Mouse (Mus musculus) intestine, embryonic 14.5 days (tissue): ENCODE results near the gene Apoa1. TPM values are rescaled to one million over a fixed set of nuclear protein-coding genes. Genes with fewer than 3 reads are reported as not detected.
A peak's percentile ranks its signal among the peaks of the same experiment; 100 is the strongest.

Experiments used
- ATAC-seq: fragments of 200-750 bp; cut with Nextera tagmentation; replicated peaks from 2 replicates; pipeline ENCODE4 v1.8.0; 2017; ENCODE audit warnings: low read depth, moderate number of reproducible peaks, moderate TSS enrichment, moderate library complexity; ENCODE audit not compliant: low FRiP score, low TSS enrichment
- DNase-seq: peaks from one replicate; pipeline ENCODE4 v3.0.0-alpha.2; 2018; ENCODE audit warnings: low spot score
- H3K27ac ChIP-seq: fragments of 300-500 bp; sonication (generic); 2 replicates; pipeline ENCODE4 v1.5.1; 2014; ENCODE audit warnings: low read depth, mild to moderate bottlenecking, control low read depth
- H3K27me3 ChIP-seq: fragments of 300-500 bp; sonication (generic); replicated peaks from 2 replicates; pipeline ENCODE4 v1.6.1; 2014; ENCODE audit warnings: low read length, control low read depth; ENCODE audit not compliant: control insufficient read depth, insufficient read depth
- H3K36me3 ChIP-seq: fragments of 300-500 bp; sonication (generic); 2 replicates; pipeline ENCODE4 v1.6.1; 2014; ENCODE audit warnings: low read length, control low read depth; ENCODE audit not compliant: control insufficient read depth, insufficient read depth
- H3K4me1 ChIP-seq: fragments of 300-500 bp; sonication (generic); replicated peaks from 2 replicates; pipeline ENCODE4 v1.6.1; 2014; ENCODE audit warnings: low read length, control low read depth, mixed read lengths; ENCODE audit not compliant: control insufficient read depth, insufficient read depth
- H3K4me2 ChIP-seq: fragments of 300-500 bp; sonication (generic); 2 replicates; pipeline ENCODE4 v1.6.1; 2014; ENCODE audit warnings: low read length
- H3K4me3 ChIP-seq: fragments of 300-500 bp; sonication (generic); 2 replicates; pipeline ENCODE4 v1.5.1; 2014; ENCODE audit warnings: low read depth, low read length, control low read depth, mixed read lengths
- H3K9ac ChIP-seq: fragments of 300-500 bp; sonication (generic); 2 replicates; pipeline ENCODE4 v1.6.1; 2014; ENCODE audit warnings: mild to moderate bottlenecking, low read length
- H3K9me3 ChIP-seq: fragments of 300-500 bp; sonication (generic); 2 replicates; pipeline ENCODE4 v1.6.1; 2016; ENCODE audit warnings: low read length, control low read depth; ENCODE audit not compliant: control insufficient read depth
- WGBS: fragments of 180-500 bp; shearing (Covaris S2); extraction: QIAGEN DNeasy Blood & Tissue Kit; methylation state at CpG from one replicate; pipeline ENCODE4 v1.1.7; 2014; 5-methylcytosine and 5-hydroxymethylcytosine counted together
- polyA plus RNA-seq: library from polyadenylated mRNA; unstranded; fragments of >200 nt; fragmentation: Nextera tagmentation; extraction: Ambion mirVana; gene quantifications from 2 replicates; pipeline ENCODE4 v1.2.1, GENCODE M21; 2014

Gene Apoa1
- polyA plus RNA-seq = 204 and 281 TPM in 2 replicates

- Histone ChIP-seq H3K4me2 (peak within 1 kb of the TSS; percentile 89; the same call in 1 of the 2 replicates), H3K9ac (no peak within 1 kb of the TSS), H3K36me3 (0 out of 2 replicates have a peak, but pooled peaks cover 5% of the 10 kb centered on the region), H3K27ac (no peak within 1 kb of the TSS), H3K4me3 (no peak within 1 kb of the TSS), H3K4me1 (0 out of 2 replicates have a peak, but pooled peaks cover 7% of the 10 kb centered on the region), H3K9me3 (no peaks in the 10 kb centered on the region), H3K27me3 (no peaks in the 10 kb centered on the region)
- 41% methylated on average over 9 of the region's 9 CpGs for WGBS
- ATAC-seq (no peak), DNase-seq (no peak)
These were observed at the start of gene Apoa1 for GRCm38 (mm10) chr9:46228491-46228890. Gene Apoa1 (plus strand): TSS chr9:46228580.

- DNase-seq (no peak), ATAC-seq (no peak)
- Histone ChIP-seq H3K4me1 (peaks cover 26% of the 10 kb centered on the region), H3K27ac (no peak overlapping the region), H3K9me3 (no peaks in the 10 kb centered on the region), H3K4me3 (no peak overlapping the region), H3K27me3 (no peaks in the 10 kb centered on the region), H3K9ac (no peak overlapping the region), H3K4me2 (no peak overlapping the region), H3K36me3 (peaks cover 14% of the 10 kb centered on the region)
- WGBS = 78% methylated on average over 9 of the region's 9 CpGs
These were observed 49.8 kb upstream of the Apoa1 start for GRCm38 (mm10) chr9:46178595-46178994.

- Histone ChIP-seq H3K4me3 (no peak overlapping the region), H3K9me3 (no peaks in the 10 kb centered on the region), H3K27ac (no peak overlapping the region), H3K27me3 (no peaks in the 10 kb centered on the region), H3K9ac (no peak overlapping the region), H3K4me1 (peaks cover 5% of the 10 kb centered on the region), H3K36me3 (peaks cover 14% of the 10 kb centered on the region), H3K4me2 (no peak overlapping the region)
- DNase-seq = no peak
- 60% methylated on average over 8 of the region's 8 CpGs for WGBS
- ATAC-seq = no peak
These were observed 47.1 kb upstream of the Apoa1 start for GRCm38 (mm10) chr9:46181297-46181696.

DNA sequence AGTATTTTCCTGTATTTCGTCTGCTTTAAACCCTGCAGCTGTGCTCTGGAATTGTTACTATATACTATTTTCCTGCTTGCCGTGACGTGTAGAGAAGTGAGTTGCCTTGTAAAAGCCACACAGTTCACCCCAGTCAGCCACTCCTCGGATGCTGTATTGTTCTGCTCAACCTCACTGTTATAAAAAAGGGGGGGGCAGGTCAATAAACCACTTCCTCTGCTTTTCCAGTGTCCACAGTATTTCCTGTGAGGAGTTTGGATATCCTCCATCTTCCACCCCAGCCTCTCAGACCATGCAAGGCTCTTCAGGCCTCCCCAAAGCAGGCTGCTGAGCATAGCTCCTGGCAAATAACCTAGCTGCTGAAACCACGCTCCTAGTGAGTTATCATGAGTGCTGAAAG, 43.8 kb upstream of the Apoa1 start:
- Histone ChIP-seq H3K36me3 (0 out of 2 replicates have a peak, but pooled peaks cover 6% of the 10 kb centered on the region), H3K4me3 (no peak overlapping the region), H3K27ac (peak overlapping the region; percentile 62), H3K9ac (no peak overlapping the region), H3K27me3 (no peaks in the 10 kb centered on the region), H3K9me3 (no peaks in the 10 kb centered on the region), H3K4me1 (peaks cover 5% of the 10 kb centered on the region; the same call in 1 of the 2 replicates), H3K4me2 (no peak overlapping the region)
- 45% methylated on average over 5 of the region's 5 CpGs for WGBS
- DNase-seq (no peak), ATAC-seq (no peak)

- no peak overlapping the region for H3K4me3 ChIP-seq
- H3K36me3 ChIP-seq = 0 out of 2 replicates have a peak, but pooled peaks cover 6% of the 10 kb centered on the region
- peaks cover 5% of the 10 kb centered on the region; the same call in 1 of the 2 replicates for H3K4me1 ChIP-seq
- H3K9ac ChIP-seq = no peak overlapping the region
- no peaks in the 10 kb centered on the region for H3K9me3 ChIP-seq
- no peaks in the 10 kb centered on the region for H3K27me3 ChIP-seq
- DNase-seq = no peak
- H3K27ac ChIP-seq = no peak overlapping the region
- WGBS = 40% methylated on average over 2 of the region's 2 CpGs
- ATAC-seq = no peak
- H3K4me2 ChIP-seq = no peak overlapping the region
These were observed 43.2 kb upstream of the Apoa1 start for GRCm38 (mm10) chr9:46185191-46185590.

DNA sequence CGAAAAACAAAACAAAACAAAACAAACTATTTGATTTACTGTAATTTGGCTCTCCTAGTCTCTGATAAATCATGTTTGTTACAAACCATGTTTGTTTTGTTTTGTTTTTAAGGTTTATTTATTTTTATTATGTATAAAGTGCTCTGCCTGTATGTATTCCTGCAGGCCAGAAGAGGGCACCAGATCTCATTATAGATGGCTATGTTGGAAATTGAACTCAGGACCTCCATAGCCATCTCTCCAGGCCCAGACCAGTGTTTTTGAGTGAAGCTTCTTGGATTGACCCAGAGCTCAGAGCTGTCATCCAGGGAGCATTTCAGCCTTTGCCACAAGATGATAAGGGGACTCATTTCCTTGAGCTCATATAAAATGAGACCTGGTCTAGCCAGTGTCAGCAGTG, 42.0 kb upstream of the Apoa1 start:
- WGBS = 79% methylated on average over 1 of the region's 1 CpGs
- peaks cover 3% of the 10 kb centered on the region; the same call in 1 of the 2 replicates for H3K4me1 ChIP-seq
- no peak overlapping the region for H3K9ac ChIP-seq
- H3K27me3 ChIP-seq = no peaks in the 10 kb centered on the region
- H3K4me2 ChIP-seq = no peak overlapping the region
- ATAC-seq (no peak), DNase-seq (no peak)
- 0 out of 2 replicates have a peak, but pooled peaks cover 6% of the 10 kb centered on the region for H3K36me3 ChIP-seq
- no peaks in the 10 kb centered on the region for H3K9me3 ChIP-seq
- H3K27ac ChIP-seq = no peak overlapping the region
- H3K4me3 ChIP-seq = no peak overlapping the region

GRCm38 (mm10) chr9:46188370-46188769, 40.0 kb upstream of the Apoa1 start:
- ATAC-seq = no peak
- Histone ChIP-seq H3K4me3 (no peak overlapping the region), H3K27ac (no peak overlapping the region), H3K27me3 (no peaks in the 10 kb centered on the region), H3K9me3 (no peaks in the 10 kb centered on the region), H3K36me3 (0 out of 2 replicates have a peak, but pooled peaks cover 6% of the 10 kb centered on the region), H3K4me1 (peaks cover 2% of the 10 kb centered on the region; the same call in 1 of the 2 replicates), H3K9ac (no peak overlapping the region), H3K4me2 (no peak overlapping the region)
- WGBS = 84% methylated on average over 4 of the region's 4 CpGs
- DNase-seq = no peak

- ATAC-seq (no peak), DNase-seq (no peak)
- Histone ChIP-seq H3K9me3 (no peaks in the 10 kb centered on the region), H3K4me3 (no peak overlapping the region), H3K9ac (no peak overlapping the region), H3K27me3 (no peaks in the 10 kb centered on the region), H3K4me1 (peaks cover 2% of the 10 kb centered on the region; the same call in 1 of the 2 replicates), H3K27ac (no peak overlapping the region), H3K4me2 (no peak overlapping the region), H3K36me3 (peaks cover 8% of the 10 kb centered on the region; the same call in 1 of the 2 replicates)
- WGBS = 82% methylated on average over 5 of the region's 5 CpGs
These were observed 39.4 kb upstream of the Apoa1 start for GRCm38 (mm10) chr9:46188956-46189355.

DNA sequence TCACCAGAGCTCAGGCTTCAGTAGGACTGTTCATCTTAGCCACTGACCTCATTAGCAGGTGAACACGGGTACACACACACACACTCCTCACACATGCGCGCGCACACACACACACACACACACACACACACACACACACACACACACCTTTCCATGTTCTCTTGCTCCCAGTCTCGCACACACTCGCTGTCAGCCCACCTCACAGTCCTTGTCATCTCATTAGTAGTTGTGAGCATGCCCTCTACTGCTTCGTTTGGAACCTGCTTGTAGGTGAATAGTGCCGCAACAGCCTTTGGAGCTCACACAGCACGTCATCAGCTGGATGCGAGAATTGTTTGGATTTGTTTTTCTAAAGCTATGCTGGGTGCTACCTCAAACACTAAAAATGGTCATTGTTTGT, 39.0 kb upstream of the Apoa1 start:
- H3K9ac ChIP-seq = no peak overlapping the region
- peaks cover 12% of the 10 kb centered on the region; the same call in 1 of the 2 replicates for H3K36me3 ChIP-seq
- H3K27ac ChIP-seq = no peak overlapping the region
- H3K4me3 ChIP-seq = no peak overlapping the region
- no peak for ATAC-seq
- no peaks in the 10 kb centered on the region for H3K9me3 ChIP-seq
- 0 out of 2 replicates have a peak, but pooled peaks cover 2% of the 10 kb centered on the region for H3K4me1 ChIP-seq
- 83% methylated on average over 10 of the region's 10 CpGs for WGBS
- H3K4me2 ChIP-seq = no peak overlapping the region
- H3K27me3 ChIP-seq = no peaks in the 10 kb centered on the region
- DNase-seq = no peak
